Mouse (Mus musculus): Measurements from ENCODE around the gene Gm614. TPM values are rescaled to one million over a fixed set of nuclear protein-coding genes. Genes with fewer than 3 reads are reported as not detected.

Gm614 gene
- total and polyA plus RNA-seq, 3 experiments: not detected

- Histone ChIP-seq H3K4me1 (ENCODE audit: control insufficient read depth, insufficient read depth, low read length) (peaks cover 2% of the 10 kb centered on the region), H3K9ac (ENCODE audit: low read depth, low read length) (peak overlapping the region; percentile 68), H3K4me3 (peak overlapping the region; percentile 68), H3K36me3 (ENCODE audit: control insufficient read depth, insufficient read depth, low read length) (no peaks in the 10 kb centered on the region), H3K27me3 (ENCODE audit: control insufficient read depth, insufficient read depth, low read length) (no peaks in the 10 kb centered on the region), H3K79me2 (replicated peaks; ENCODE audit: control insufficient read depth, insufficient read depth, low read length) (no peaks in the 10 kb centered on the region), H3K27ac (peak overlapping the region; percentile 78)
- no peak for TF ChIP-seq CTCF (IDR thresholded peaks at IDR 0.05)
- WGBS: 17% methylated on average over 26 of the region's 26 CpGs
- DNase-seq: peak; percentile 18 to 41
- intact Hi-C loops (cut with DNase I): loop anchor here (2.0 to 5.0 kb wide), 3 partner anchors 18 to 78 kb away; partner anchors contain the start of gene Snx12
Measured at GRCm38 (mm10) chrX:101254740-101255139, 9.1 kb downstream of the Gm614 start.

GRCm38 (mm10) chrX:101253952-101254729, 9.7 kb downstream of the Gm614 start, which contains the start of gene Foxo4:
Foxo4 (plus strand) TSS chrX:101254528.
- intact Hi-C loops (cut with DNase I): loop anchor here (2.0 to 5.0 kb wide), 3 partner anchors 19 to 78 kb away; partner anchors contain the start of gene Snx12
- WGBS: 13% methylated on average over 47 of the region's 47 CpGs
- Histone ChIP-seq H3K4me1 (ENCODE audit: control insufficient read depth, insufficient read depth, low read length) (peaks cover 2% of the 10 kb centered on the region), H3K27me3 (ENCODE audit: control insufficient read depth, insufficient read depth, low read length) (no peaks in the 10 kb centered on the region), H3K36me3 (ENCODE audit: control insufficient read depth, insufficient read depth, low read length) (no peaks in the 10 kb centered on the region), H3K9ac (ENCODE audit: low read depth, low read length) (peak within 1 kb of the TSS; percentile 68), H3K4me3 (peak within 1 kb of the TSS; percentile 68), H3K79me2 (replicated peaks; ENCODE audit: control insufficient read depth, insufficient read depth, low read length) (no peaks in the 10 kb centered on the region), H3K27ac (peak within 1 kb of the TSS; percentile 78)
- TF ChIP-seq CTCF (IDR thresholded peaks at IDR 0.05): no peak
- TF ChIP-seq EP300 (IDR thresholded peaks at IDR 0.05; ENCODE audit: insufficient read depth, low read depth, low read length): 0 out of 2 replicates have a peak, but pooled peaks have one; percentile 26
- peak; percentile 77 for TF ChIP-seq POLR2A (IDR thresholded peaks at IDR 0.05; ENCODE audit: insufficient read depth, low read depth, low read length)
- DNase-seq: peak; percentile 84 to 91

GRCm38 (mm10) chrX:101245011-101245410, 18.8 kb downstream of the Gm614 start:
- WGBS: 13% methylated on average over 1 of the region's 1 CpGs
- Histone ChIP-seq H3K36me3 (ENCODE audit: control insufficient read depth, insufficient read depth, low read length) (no peaks in the 10 kb centered on the region), H3K4me1 (ENCODE audit: control insufficient read depth, insufficient read depth, low read length) (no peaks in the 10 kb centered on the region), H3K27me3 (ENCODE audit: control insufficient read depth, insufficient read depth, low read length) (no peaks in the 10 kb centered on the region), H3K9ac (ENCODE audit: low read depth, low read length) (no peak overlapping the region), H3K4me3 (no peak overlapping the region), H3K79me2 (replicated peaks; ENCODE audit: control insufficient read depth, insufficient read depth, low read length) (no peaks in the 10 kb centered on the region), H3K27ac (no peak overlapping the region)
- no peak for TF ChIP-seq CTCF (IDR thresholded peaks at IDR 0.05)
- TF ChIP-seq EP300 (IDR thresholded peaks at IDR 0.05; ENCODE audit: insufficient read depth, low read depth, low read length): no peak
- no peak for TF ChIP-seq POLR2A (IDR thresholded peaks at IDR 0.05; ENCODE audit: insufficient read depth, low read depth, low read length)
- intact Hi-C loops (cut with DNase I): no loop called here
- no peak for DNase-seq

DNA sequence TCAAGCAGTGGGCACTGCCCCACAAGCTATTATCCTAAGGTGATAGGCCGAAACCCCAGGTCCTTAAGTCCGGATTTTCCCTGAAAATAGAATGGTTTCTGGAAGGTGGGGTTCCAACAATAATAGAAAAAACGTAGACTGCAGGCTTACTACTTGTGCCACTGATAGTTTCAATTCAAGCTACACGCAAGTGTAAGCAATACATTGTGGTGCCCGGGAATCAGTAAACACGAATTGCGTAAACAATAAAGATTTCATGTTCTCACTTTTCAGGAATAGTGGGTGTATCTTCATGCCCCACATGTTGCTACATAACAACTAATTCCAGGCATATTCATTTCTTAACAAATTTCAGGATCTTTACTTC, 41.0 kb downstream of the Gm614 start:
- 29% methylated on average over 7 of the region's 7 CpGs for WGBS
- Histone ChIP-seq H3K9ac (ENCODE audit: low read depth, low read length) (peak overlapping the region; percentile 28; the same call in 1 of the 2 replicates), H3K79me2 (replicated peaks; ENCODE audit: control insufficient read depth, insufficient read depth, low read length) (no peaks in the 10 kb centered on the region), H3K4me3 (peak overlapping the region; percentile 58), H3K4me1 (ENCODE audit: control insufficient read depth, insufficient read depth, low read length) (no peaks in the 10 kb centered on the region; the same call in 1 of the 2 replicates), H3K36me3 (ENCODE audit: control insufficient read depth, insufficient read depth, low read length) (no peaks in the 10 kb centered on the region), H3K27ac (peak overlapping the region; percentile 64), H3K27me3 (ENCODE audit: control insufficient read depth, insufficient read depth, low read length) (no peaks in the 10 kb centered on the region)
- intact Hi-C loops (cut with DNase I): loop anchor here (2.0 to 10.0 kb wide), 3 partner anchors 32 to 88 kb away; partner anchors contain the start of genes Foxo4 and Med12
- no peak for DNase-seq
- TF ChIP-seq POLR2A (IDR thresholded peaks at IDR 0.05; ENCODE audit: insufficient read depth, low read depth, low read length) (no peak), CTCF (IDR thresholded peaks at IDR 0.05) (no peak), EP300 (IDR thresholded peaks at IDR 0.05; ENCODE audit: insufficient read depth, low read depth, low read length) (no peak)

DNA sequence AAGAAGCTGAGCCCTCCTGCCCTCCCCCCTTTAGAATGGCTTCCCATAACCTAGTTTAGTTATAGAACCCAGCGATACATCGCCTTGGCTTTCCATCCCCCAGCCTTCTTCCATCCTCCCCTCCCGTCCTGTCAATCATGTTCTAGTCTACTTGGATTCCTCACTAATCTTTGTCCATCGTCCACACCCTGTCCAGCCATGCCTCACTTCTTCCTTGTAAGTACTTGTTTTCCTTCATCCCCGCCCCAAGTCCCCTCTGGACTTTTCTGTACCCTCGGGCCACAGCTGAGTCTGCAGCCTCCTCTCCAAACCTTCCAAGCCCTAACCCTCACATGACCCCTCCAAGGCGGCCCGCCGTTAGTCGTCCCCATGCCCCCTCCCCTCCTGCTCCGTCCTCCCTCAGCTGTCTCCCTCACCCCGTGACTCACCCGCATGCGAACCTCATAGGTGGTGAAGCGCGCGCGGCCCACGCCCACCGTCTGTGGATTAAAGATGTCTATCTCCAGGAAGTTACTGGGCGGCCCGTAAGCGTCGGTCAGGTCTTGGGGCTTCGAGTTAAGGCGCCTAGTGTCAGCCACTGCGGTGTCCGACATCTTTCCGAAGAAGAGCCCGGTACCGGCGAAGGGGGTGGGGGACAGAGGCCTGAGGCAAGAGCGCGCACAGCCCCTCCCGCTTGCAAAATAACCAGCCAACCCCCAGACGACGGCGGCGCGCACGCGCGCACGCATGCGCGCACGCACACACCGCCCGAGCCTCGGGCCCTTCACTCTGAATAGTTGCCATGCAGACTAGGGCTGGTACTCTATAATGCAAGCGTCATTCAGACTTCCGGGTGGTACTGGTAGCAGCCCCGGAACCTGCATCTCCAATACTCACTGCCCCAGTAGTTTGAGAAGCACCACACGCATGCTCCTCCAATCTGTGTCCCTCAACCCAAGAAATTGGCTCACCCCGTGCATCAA, 41.7 kb downstream of the Gm614 start, which contains the start of gene Snx12:
Gene Snx12 (minus strand): TSS at position 730 of the 962 bp plus-strand sequence.
- peak; percentile 90 to 91 for DNase-seq
- WGBS: 18% methylated on average over 54 of the region's 55 CpGs
- intact Hi-C loops (cut with DNase I): loop anchor here (2.0 to 10.0 kb wide), 3 partner anchors 33 to 87 kb away; partner anchors contain the start of genes Foxo4 and Med12
- TF ChIP-seq CTCF (IDR thresholded peaks at IDR 0.05): no peak
- peak; percentile 82 for TF ChIP-seq POLR2A (IDR thresholded peaks at IDR 0.05; ENCODE audit: insufficient read depth, low read depth, low read length)
- H3K9ac ChIP-seq (ENCODE audit: low read depth, low read length): peak within 1 kb of the TSS; percentile 85
- H3K27ac ChIP-seq: peak within 1 kb of the TSS; percentile 77
- H3K4me1 ChIP-seq (ENCODE audit: control insufficient read depth, insufficient read depth, low read length): no peaks in the 10 kb centered on the region; the same call in 1 of the 2 replicates
- H3K36me3 ChIP-seq (ENCODE audit: control insufficient read depth, insufficient read depth, low read length): no peaks in the 10 kb centered on the region
- H3K4me3 ChIP-seq: peak within 1 kb of the TSS; percentile 58
- no peaks in the 10 kb centered on the region for H3K27me3 ChIP-seq (ENCODE audit: control insufficient read depth, insufficient read depth, low read length)
- H3K79me2 ChIP-seq (replicated peaks; ENCODE audit: control insufficient read depth, insufficient read depth, low read length): no peaks in the 10 kb centered on the region

Other genes starting within 250 kb of the Gm614 start
- under 1 TPM in 1 of 2 experiments, not detected in 1; 0.34 TPM for gene Tex11, start 204.3 kb downstream of the Gm614 start, total RNA-seq (2021)
- gene Tex11, start 204.3 kb downstream of the Gm614 start, polyA plus RNA-seq (2012; rRNA removed): 0.10 TPM in 1 of 2 replicates, not detected in the other
- gene Slc7a3, start 178.0 kb downstream of the Gm614 start, total RNA-seq (2021): not detected
- 0.18 and 0.68 TPM in 2 replicates for gene Slc7a3, start 178.0 kb downstream of the Gm614 start, polyA plus RNA-seq (2012; rRNA removed)
- 10 to 100 TPM; 36.0 to 37.3 TPM for gene Snx12, start 41.4 kb downstream of the Gm614 start, total RNA-seq (2021)
- 16.6 and 22.3 TPM in 2 replicates for gene Snx12, start 41.4 kb downstream of the Gm614 start, polyA plus RNA-seq (2012; rRNA removed)
- gene Foxo4, start 9.5 kb downstream of the Gm614 start, total RNA-seq (2021): 10 to 100 TPM; 57.7 to 65.2 TPM
- gene Foxo4, start 9.5 kb downstream of the Gm614 start, polyA plus RNA-seq (2012; rRNA removed): 39.4 and 49.8 TPM in 2 replicates
- 1 to 10 TPM; 7.9 to 9.8 TPM for gene Il2rg, start 4.3 kb upstream of the Gm614 start, total RNA-seq (2021)
- 15.8 and 19.2 TPM in 2 replicates for gene Il2rg, start 4.3 kb upstream of the Gm614 start, polyA plus RNA-seq (2012; rRNA removed)
- gene Gm20489, start 5.0 kb upstream of the Gm614 start, total RNA-seq (2021): under 1 TPM in 1 of 2 experiments, not detected in 1; 0.31 TPM
- not detected in 2 replicates for gene Gm20489, start 5.0 kb upstream of the Gm614 start, polyA plus RNA-seq (2012; rRNA removed)
- 10 to 100 TPM; 20.2 to 21.2 TPM for gene Med12, start 10.0 kb upstream of the Gm614 start, total RNA-seq (2021)
- gene Med12, start 10.0 kb upstream of the Gm614 start, polyA plus RNA-seq (2012; rRNA removed): 61.9 and 76.3 TPM in 2 replicates
- gene Nlgn3, start 35.2 kb upstream of the Gm614 start, total RNA-seq (2021): 1 to 10 TPM in 1 of 2 experiments, under 1 TPM in 1; 0.42 to 1.0 TPM
- 0.20 and 1.1 TPM in 2 replicates for gene Nlgn3, start 35.2 kb upstream of the Gm614 start, polyA plus RNA-seq (2012; rRNA removed)
- gene Gjb1, start 112.4 kb upstream of the Gm614 start, total RNA-seq (2021): not detected
- gene Gjb1, start 112.4 kb upstream of the Gm614 start, polyA plus RNA-seq (2012; rRNA removed): 0.12 and 0.56 TPM in 2 replicates
- 10 to 100 TPM; 13.3 to 15.9 TPM for gene Zmym3, start 156.9 kb upstream of the Gm614 start, total RNA-seq (2021)
- 18.7 and 36.5 TPM in 2 replicates for gene Zmym3, start 156.9 kb upstream of the Gm614 start, polyA plus RNA-seq (2012; rRNA removed)
- 10 to 100 TPM; 57.6 to 70.9 TPM for gene Nono, start 165.3 kb upstream of the Gm614 start, total RNA-seq (2021)
- 46.7 and 83.4 TPM in 2 replicates for gene Nono, start 165.3 kb upstream of the Gm614 start, polyA plus RNA-seq (2012; rRNA removed)
- gene Itgb1bp2, start 185.1 kb upstream of the Gm614 start, total RNA-seq (2021): 100 to 1,000 TPM; 157 to 183 TPM
- gene Itgb1bp2, start 185.1 kb upstream of the Gm614 start, polyA plus RNA-seq (2012; rRNA removed): 194 and 335 TPM in 2 replicates

All from heart, adult 2 months (tissue).